Mouse (Mus musculus) midbrain, embryonic 10.5 days (tissue): Measurements from ENCODE around the gene Pacrg. TPM values are rescaled to one million over a fixed set of nuclear protein-coding genes. Genes with fewer than 3 reads are reported as not detected.

ENCODE experiments used
- DNase-seq: peaks from one replicate; pipeline ENCODE4 v3.0.0-alpha.2; 2017; ENCODE audit warnings: low spot score
- H3K27ac ChIP-seq: fragments of 300-500 bp; sonication (generic); replicated peaks from 2 replicates; pipeline ENCODE4 v1.5.1; 2016; ENCODE audit warnings: mild to moderate bottlenecking
- H3K27me3 ChIP-seq: fragments of 300-500 bp; sonication (generic); 2 replicates; pipeline ENCODE4 v1.6.1; 2016; ENCODE audit warnings: low read depth, mild to moderate bottlenecking; ENCODE audit not compliant: poor library complexity, severe bottlenecking
- H3K36me3 ChIP-seq: fragments of 300-500 bp; sonication (generic); 2 replicates; pipeline ENCODE4 v1.6.1; 2016; ENCODE audit warnings: mild to moderate bottlenecking, moderate library complexity
- H3K4me1 ChIP-seq: fragments of 300-500 bp; sonication (generic); 2 replicates; pipeline ENCODE4 v1.6.1; 2016
- H3K4me3 ChIP-seq: fragments of 300-500 bp; sonication (generic); 2 replicates; pipeline ENCODE4 v1.5.1; 2016; ENCODE audit warnings: mild to moderate bottlenecking, moderate library complexity
- H3K9me3 ChIP-seq: fragments of 300-500 bp; sonication (generic); replicated peaks from 2 replicates; pipeline ENCODE4 v1.6.1; 2016; ENCODE audit warnings: mild to moderate bottlenecking
- WGBS: fragments of 180-500 bp; shearing (Covaris S2); methylation state at CpG from one replicate; pipeline ENCODE4 v1.1.7; 2016; 5-methylcytosine and 5-hydroxymethylcytosine counted together
- polyA plus RNA-seq: library from polyadenylated mRNA; unstranded; fragments of >200 nt; fragmentation: Nextera tagmentation; extraction: Ambion mirVana; gene quantifications from 2 replicates; pipeline ENCODE4 v1.2.1, GENCODE M21; 2016

Gene Pacrg
- polyA plus RNA-seq, 1 experiment from 2014 or later = 2.7 TPM

DNA sequence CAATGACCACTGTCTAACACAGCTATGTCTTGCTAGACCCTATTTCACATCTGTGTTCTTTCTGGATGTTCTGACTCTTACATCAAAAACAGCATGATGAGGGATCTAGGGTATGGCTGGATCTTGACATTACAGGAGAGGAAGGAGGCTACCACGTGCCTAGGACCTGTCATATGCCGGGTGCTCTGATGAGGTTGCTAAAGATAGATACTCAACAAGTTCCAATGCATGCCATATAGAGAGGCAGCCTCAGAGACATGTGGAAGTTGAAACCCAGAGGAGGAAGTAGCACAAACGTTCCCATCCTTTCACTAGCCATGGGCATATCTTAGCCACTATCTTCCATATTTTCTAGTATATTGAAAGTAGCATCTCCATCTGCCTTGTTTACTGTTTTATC is 115.3 kb downstream of the Pacrg start:
- H3K27me3 ChIP-seq = no peaks in the 10 kb centered on the region
- no peaks in the 10 kb centered on the region for H3K36me3 ChIP-seq
- no peak overlapping the region for H3K27ac ChIP-seq
- H3K4me1 ChIP-seq = 0 out of 2 replicates have a peak, but pooled peaks cover under 1% of the 10 kb centered on the region
- no peak overlapping the region for H3K4me3 ChIP-seq
- WGBS = 94% methylated on average over 3 of the region's 3 CpGs
- DNase-seq = no peak
- no peaks in the 10 kb centered on the region for H3K9me3 ChIP-seq

DNA sequence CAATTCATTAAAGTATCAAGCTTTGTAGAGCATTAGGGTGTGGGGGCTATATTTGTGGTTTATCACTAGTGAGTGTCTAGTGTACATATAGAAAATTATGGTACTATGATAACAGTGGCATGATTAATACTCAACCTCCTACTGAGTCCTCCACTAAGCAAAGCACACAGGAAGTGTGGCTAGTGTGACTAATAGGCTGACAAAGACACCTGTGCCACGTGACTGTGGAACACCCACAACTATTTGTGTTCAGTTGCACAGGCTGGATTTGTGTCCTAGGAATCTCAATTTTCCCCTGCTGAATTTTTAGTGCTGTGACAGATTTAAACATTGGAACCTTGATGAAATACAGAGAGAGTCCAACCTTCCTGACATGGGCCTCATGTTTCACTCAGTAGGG is 118.5 kb downstream of the Pacrg start:
- Histone ChIP-seq H3K9me3 (no peaks in the 10 kb centered on the region), H3K4me3 (no peak overlapping the region), H3K27ac (no peak overlapping the region), H3K36me3 (no peaks in the 10 kb centered on the region), H3K27me3 (no peaks in the 10 kb centered on the region), H3K4me1 (0 out of 2 replicates have a peak, but pooled peaks cover 2% of the 10 kb centered on the region)
- no peak for DNase-seq
- WGBS = 78% methylated on average over 1 of the region's 1 CpGs

DNA sequence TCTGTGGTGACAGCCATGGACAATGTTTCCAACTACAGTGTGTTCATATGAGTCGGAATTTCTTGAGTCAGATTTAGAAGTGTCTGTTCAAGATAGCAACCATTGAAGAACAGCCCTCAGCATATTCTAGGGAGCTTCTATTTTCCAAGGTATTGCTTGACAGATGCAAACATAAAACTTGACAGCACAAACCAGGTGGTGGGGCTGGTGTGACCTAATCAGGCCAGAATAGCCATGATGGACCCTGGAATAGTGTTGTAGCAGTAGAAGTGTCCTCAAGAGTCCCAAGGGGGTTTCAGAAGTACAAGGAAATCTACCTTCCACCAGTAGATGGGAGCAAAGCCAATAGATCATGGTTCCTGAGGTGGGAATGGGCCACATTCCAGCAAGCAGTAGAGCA is 123.0 kb downstream of the Pacrg start:
- 91% methylated on average over 1 of the region's 1 CpGs for WGBS
- 0 out of 2 replicates have a peak, but pooled peaks cover 2% of the 10 kb centered on the region for H3K4me1 ChIP-seq
- H3K9me3 ChIP-seq = no peaks in the 10 kb centered on the region
- H3K36me3 ChIP-seq = no peaks in the 10 kb centered on the region
- H3K4me3 ChIP-seq = no peak overlapping the region
- H3K27ac ChIP-seq = no peak overlapping the region
- no peaks in the 10 kb centered on the region for H3K27me3 ChIP-seq
- no peak for DNase-seq

DNA sequence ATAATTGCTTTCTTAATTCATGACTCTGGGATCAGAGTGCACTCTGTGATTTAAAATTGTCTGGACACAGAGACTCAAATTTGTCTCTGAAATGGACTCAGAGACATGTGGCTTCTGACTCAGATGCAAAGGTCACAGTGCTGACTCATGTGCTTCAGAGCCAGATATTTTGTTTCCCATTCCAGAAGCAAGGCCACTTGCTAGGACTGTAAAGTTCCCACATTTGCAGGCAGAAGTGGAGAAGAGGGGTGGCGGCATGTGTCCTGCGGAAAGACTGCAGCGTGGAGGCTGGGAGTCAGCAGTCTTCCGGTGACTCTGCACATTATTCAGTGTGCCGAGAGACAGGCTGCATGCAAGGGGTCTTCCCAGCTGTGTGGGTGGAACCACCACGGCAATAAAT is 137.3 kb downstream of the Pacrg start:
- no peaks in the 10 kb centered on the region for H3K4me1 ChIP-seq
- DNase-seq = no peak
- WGBS = 84% methylated on average over 6 of the region's 6 CpGs
- no peak overlapping the region for H3K27ac ChIP-seq
- no peak overlapping the region for H3K4me3 ChIP-seq
- H3K27me3 ChIP-seq = no peaks in the 10 kb centered on the region
- H3K36me3 ChIP-seq = no peaks in the 10 kb centered on the region
- no peaks in the 10 kb centered on the region for H3K9me3 ChIP-seq

DNA sequence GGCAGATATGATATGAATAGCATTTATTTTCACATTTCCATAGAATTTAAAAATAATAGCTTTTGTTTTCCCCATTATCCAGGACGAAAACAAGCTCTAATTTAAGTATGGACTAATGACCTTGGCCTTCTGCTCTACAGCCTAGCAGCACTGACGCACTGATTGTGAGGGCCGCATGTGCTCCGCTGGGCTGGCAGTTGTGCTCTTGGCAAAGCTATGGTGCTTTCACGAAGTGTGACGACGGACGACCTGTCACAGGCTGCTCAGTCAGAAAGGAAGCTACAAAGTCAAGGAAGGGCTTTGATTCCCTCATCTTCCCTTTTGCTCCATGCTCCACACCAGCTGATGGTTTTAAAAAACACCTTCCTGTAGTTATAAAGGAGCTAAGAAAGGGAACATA is 142.1 kb downstream of the Pacrg start:
- H3K27me3 ChIP-seq = no peaks in the 10 kb centered on the region
- no peak overlapping the region for H3K4me3 ChIP-seq
- DNase-seq = no peak
- H3K27ac ChIP-seq = no peak overlapping the region
- H3K4me1 ChIP-seq = no peaks in the 10 kb centered on the region
- 85% methylated on average over 8 of the region's 8 CpGs for WGBS
- no peaks in the 10 kb centered on the region for H3K9me3 ChIP-seq
- H3K36me3 ChIP-seq = no peaks in the 10 kb centered on the region

DNA sequence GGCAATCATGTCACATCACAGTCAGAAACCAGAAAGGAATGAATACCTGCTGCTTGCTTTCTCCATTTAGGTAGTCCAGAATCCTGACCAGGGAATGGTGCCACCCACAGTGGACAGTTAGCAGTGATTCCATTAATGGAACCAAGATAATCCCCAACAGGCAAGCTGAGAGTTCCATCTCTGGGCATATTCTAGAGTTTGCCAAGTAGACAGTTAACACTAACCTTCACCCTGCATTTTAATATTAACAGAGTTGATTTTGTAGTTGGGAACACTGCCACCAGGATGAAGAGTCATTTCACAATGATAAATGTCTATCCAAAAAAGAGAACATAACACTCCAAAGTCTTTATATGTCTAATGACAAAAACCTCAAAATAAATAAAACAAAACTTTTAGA is 144.7 kb downstream of the Pacrg start:
- DNase-seq = no peak
- H3K27me3 ChIP-seq = no peaks in the 10 kb centered on the region
- H3K27ac ChIP-seq = no peak overlapping the region
- no peaks in the 10 kb centered on the region for H3K9me3 ChIP-seq
- H3K4me3 ChIP-seq = no peak overlapping the region
- H3K4me1 ChIP-seq = no peaks in the 10 kb centered on the region
- no peaks in the 10 kb centered on the region for H3K36me3 ChIP-seq

DNA sequence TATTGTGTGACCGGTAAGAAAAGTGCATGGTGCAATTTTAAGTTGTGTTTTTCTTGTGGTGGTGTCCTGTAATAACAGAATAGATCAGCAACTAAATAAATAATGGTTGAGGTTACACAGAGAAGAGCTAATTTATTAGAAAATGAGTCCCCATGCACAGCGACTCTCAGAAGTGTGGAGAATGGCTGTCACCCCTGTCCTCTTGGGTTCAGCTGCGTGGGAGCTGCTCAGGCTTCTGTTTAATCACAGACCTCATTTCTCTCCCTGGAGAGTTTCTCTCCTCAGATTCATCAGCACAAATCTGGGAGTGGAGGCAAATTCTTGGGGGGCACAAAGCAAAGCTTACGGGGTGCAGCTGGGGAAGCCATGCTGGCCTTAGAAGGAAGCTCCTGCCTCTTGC is 163.0 kb downstream of the Pacrg start:
- 88% methylated on average over 4 of the region's 4 CpGs for WGBS
- no peaks in the 10 kb centered on the region for H3K4me1 ChIP-seq

DNA sequence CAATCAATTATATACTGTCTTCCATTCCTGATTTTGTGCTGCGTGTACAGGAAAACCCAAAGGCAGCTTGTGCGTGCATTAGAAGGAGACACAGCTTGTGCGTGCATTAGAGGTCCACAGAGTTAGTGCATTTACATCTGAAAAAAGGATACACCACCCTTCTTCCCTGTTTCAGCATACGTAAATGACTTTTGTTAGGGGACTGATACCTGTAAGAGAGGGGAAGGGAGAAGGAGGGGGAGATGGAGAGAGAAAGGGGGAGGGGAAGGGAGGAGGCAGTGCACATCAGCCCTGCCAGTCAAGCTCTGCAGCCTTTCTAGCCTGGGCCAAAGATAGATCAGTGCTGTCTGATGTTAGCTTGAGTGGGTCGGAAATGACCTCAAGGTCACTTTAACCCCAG is 164.6 kb downstream of the Pacrg start:
- no peaks in the 10 kb centered on the region for H3K36me3 ChIP-seq
- H3K9me3 ChIP-seq = no peaks in the 10 kb centered on the region
- H3K4me3 ChIP-seq = no peak overlapping the region
- no peaks in the 10 kb centered on the region for H3K4me1 ChIP-seq
- H3K27ac ChIP-seq = no peak overlapping the region
- WGBS = 77% methylated on average over 5 of the region's 5 CpGs
- H3K27me3 ChIP-seq = no peaks in the 10 kb centered on the region
- no peak for DNase-seq

More for the DNA sequence above, 163.0 kb downstream of the Pacrg start:
- Histone ChIP-seq H3K4me3 (no peak overlapping the region), H3K27me3 (no peaks in the 10 kb centered on the region), H3K9me3 (no peaks in the 10 kb centered on the region), H3K36me3 (no peaks in the 10 kb centered on the region), H3K27ac (no peak overlapping the region)
- DNase-seq = no peak

DNA sequence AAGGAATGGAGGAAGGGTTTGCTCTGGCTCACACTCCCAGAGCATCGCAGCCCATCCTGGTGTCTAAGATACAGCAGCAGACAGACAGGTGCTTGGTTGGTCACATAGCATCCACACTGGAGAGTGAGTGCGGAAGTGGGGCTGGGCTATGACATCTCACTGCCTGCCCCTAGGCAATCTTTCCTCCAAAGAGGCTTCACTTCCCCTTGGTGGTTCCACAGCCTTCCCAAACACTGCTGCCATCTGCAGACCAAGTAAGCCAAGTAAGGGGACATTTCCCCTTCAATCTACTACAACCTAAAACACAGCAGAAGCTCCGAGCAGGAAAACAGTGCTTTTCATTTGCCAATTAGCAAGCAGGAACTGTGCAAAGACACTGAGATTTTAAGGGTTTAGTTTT is 165.1 kb downstream of the Pacrg start:
- DNase-seq = no peak
- WGBS = 77% methylated on average over 3 of the region's 3 CpGs
- H3K36me3 ChIP-seq = no peaks in the 10 kb centered on the region
- no peak overlapping the region for H3K27ac ChIP-seq
- no peak overlapping the region for H3K4me3 ChIP-seq
- no peaks in the 10 kb centered on the region for H3K27me3 ChIP-seq
- H3K4me1 ChIP-seq = no peaks in the 10 kb centered on the region
- H3K9me3 ChIP-seq = no peaks in the 10 kb centered on the region

DNA sequence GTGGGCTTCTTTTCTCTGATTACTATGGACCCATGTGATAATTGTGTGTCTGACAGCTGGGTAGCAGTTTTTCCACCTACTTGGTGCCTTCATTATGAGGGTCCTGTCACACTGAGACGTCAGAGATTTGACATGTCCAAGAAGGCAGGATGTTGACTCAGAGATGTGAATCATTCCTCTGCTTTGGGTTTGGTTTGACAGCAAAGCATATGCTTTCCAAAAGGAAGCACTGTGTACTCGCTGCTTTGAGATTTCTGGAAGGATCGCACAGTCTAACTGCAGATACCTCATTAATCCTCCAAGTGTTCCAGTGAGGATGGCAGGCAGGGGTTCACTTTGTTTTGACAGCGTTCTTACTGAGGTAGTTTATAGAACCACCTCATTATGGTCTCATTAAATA is 178.8 kb downstream of the Pacrg start:
- H3K4me1 ChIP-seq = no peaks in the 10 kb centered on the region

DNA sequence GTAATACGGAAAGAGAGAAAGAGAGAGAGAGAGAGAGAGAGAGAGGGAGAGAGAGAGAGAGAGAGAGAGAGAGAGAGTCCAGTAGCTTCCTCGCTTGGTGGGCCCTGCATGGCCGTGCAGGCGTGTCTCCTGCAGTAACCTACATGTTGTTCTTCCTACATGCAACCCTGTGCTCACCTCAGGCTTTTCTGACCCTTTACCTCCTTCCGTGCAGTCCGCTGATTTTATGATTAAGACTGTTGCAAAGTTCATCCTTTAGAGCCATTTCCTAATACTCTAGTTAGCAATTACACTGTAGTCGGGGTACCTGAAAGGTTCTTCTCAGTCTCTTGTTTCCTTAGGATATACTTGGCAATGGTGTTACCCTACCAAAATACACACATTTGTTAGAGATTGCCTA is 196.5 kb downstream of the Pacrg start:
- Histone ChIP-seq H3K4me1 (no peaks in the 10 kb centered on the region), H3K36me3 (no peaks in the 10 kb centered on the region), H3K4me3 (no peak overlapping the region), H3K27me3 (no peaks in the 10 kb centered on the region), H3K9me3 (no peaks in the 10 kb centered on the region), H3K27ac (no peak overlapping the region)
- DNase-seq = no peak
- 94% methylated on average over 7 of the region's 7 CpGs for WGBS

More for the DNA sequence above, 178.8 kb downstream of the Pacrg start:
- Histone ChIP-seq H3K27ac (no peak overlapping the region), H3K4me3 (no peak overlapping the region), H3K27me3 (no peaks in the 10 kb centered on the region), H3K9me3 (no peaks in the 10 kb centered on the region), H3K36me3 (no peaks in the 10 kb centered on the region)
- 93% methylated on average over 4 of the region's 4 CpGs for WGBS
- DNase-seq = no peak

DNA sequence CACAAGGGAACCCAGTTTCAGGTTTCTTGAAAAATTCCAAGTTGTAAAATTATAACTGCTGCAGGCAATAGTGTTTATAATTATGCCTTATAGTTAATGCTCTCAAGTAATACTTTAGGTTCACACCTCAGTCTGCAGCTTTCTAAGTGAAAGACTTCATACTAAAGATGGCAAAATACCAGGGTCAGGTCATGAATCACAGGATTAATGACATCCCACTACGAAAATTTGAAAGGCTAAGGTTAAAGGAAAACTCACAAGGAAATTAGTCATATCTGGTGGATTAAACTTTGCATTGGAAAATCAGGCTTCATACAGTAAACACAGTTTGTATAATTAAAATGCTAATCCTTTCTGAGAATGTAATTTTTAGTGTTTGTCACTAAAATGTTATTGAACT is 200.3 kb downstream of the Pacrg start:
- no peak overlapping the region for H3K4me3 ChIP-seq
- no peak for DNase-seq
- no peaks in the 10 kb centered on the region for H3K9me3 ChIP-seq
- H3K27ac ChIP-seq = no peak overlapping the region
- H3K27me3 ChIP-seq = no peaks in the 10 kb centered on the region
- 78% methylated on average over 1 of the region's 1 CpGs for WGBS
- H3K36me3 ChIP-seq = no peaks in the 10 kb centered on the region
- no peaks in the 10 kb centered on the region for H3K4me1 ChIP-seq

DNA sequence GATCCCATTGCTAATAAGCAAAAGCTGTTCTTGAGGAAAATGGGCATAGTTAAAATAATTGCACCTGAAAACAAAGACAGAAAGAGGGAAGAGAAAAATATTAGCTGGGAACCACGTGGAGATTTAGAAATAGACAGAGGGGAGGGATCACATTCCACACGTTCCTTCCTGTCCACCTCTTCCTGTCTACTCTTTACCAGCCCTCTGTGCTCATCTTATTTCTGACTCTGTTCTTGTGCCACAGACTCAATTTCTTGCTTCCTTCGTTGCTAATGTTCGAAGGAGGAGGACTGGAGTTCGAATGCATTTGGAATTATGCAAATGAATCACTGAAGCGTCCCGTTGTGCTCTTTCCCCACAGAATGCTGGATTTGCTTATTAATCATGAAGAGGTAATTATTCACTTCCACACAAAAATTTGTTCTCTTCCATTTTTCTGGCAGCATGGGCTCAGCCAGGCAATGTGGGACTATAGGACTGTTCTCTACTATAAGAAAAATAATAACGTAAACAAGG is 204.1 kb downstream of the Pacrg start:
- Histone ChIP-seq H3K9me3 (no peaks in the 10 kb centered on the region), H3K36me3 (no peaks in the 10 kb centered on the region), H3K27me3 (no peaks in the 10 kb centered on the region), H3K27ac (no peak overlapping the region), H3K4me1 (peaks cover 5% of the 10 kb centered on the region), H3K4me3 (no peak overlapping the region)
- DNase-seq = no peak
- 83% methylated on average over 8 of the region's 8 CpGs for WGBS

DNA sequence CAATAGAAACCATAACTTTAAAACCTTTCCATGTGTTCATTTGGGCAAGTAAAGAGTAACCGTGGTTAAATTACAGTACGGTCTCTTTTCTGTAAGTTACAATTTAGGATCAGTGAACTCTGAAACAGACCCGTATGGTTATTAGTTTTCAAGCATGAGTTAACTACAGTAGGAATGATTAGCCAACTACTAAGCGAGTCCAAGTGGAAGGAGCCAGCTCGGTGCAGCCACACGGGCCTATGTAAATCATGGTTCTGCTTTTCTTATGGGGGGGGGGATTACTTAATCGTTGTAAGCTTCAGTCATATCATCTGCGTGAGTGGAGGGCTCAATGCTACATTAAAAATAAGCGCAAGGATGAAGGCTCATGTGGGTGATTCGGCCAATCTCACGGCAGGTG is 204.6 kb downstream of the Pacrg start:
- H3K36me3 ChIP-seq = no peaks in the 10 kb centered on the region
- 94% methylated on average over 11 of the region's 11 CpGs for WGBS
- H3K27me3 ChIP-seq = no peaks in the 10 kb centered on the region
- no peak for DNase-seq
- no peak overlapping the region for H3K27ac ChIP-seq
- H3K9me3 ChIP-seq = no peaks in the 10 kb centered on the region
- no peak overlapping the region for H3K4me3 ChIP-seq
- peaks cover 11% of the 10 kb centered on the region for H3K4me1 ChIP-seq
